ENCODE assay signal across 24 mouse cellular contexts in the genomic region with DNA sequence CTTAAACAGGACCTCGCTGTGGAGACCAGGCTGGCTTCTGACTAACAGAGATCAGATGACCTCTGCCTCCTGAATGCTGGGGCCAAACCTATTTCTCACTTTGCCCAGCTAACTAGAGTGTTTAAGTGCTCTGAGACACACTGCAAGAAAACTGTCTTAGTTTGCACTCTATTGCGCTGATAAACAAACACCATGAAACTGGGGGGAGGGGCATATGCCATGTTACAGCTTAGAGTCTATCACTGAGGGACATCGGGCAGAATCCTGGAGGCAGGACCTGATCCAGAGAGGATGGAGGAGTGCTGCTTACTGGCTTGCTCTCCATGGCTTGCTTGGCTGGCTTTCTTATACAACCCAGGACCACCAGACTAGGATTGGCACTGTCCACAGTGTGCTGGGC. TPM values are rescaled to one million over a fixed set of nuclear protein-coding genes. Genes with fewer than 3 reads are reported as not detected.
A peak's percentile ranks its signal among the peaks of the same experiment; 100 is the strongest.
DNase-seq lines count a peak whose midpoint lies in the region; ATAC-seq and TF ChIP-seq lines count a peak whose summit lies in the region.
"Had no signal": no experiment of that assay in that cellular context is flagged by ENCODE, and none has a peak within 500 bp of the region (broad histone marks: within the 10 kb centered on the region; RNA-seq: fewer than 3 reads in every experiment).

No protein-coding gene starts in this region.

- 86% methylated on average over 3 of the region's 3 CpGs for WGBS in heart, embryonic 12.5 days
- 85% methylated on average over 3 of the region's 3 CpGs for WGBS in heart, embryonic 10.5 days
- WGBS in heart, adult 2 months: 88% methylated on average over 3 of the region's 3 CpGs
- 86% methylated on average over 3 of the region's 3 CpGs for WGBS in midbrain, embryonic 11.5 days
- WGBS in midbrain, embryonic 13.5 days: 96% methylated on average over 3 of the region's 3 CpGs

- peaks cover 2% of the 10 kb centered on the region; the same call in 1 of the 2 replicates for H3K4me1 ChIP-seq in heart, embryonic 12.5 days (replicated peaks)
- peaks cover 5% of the 10 kb centered on the region; the same call in 1 of the 2 replicates for H3K4me1 ChIP-seq in heart, embryonic 10.5 days
- H3K4me1 ChIP-seq in heart, adult 2 months (ENCODE audit: control insufficient read depth, insufficient read depth, low read length): no peaks in the 10 kb centered on the region
- H3K4me1 ChIP-seq in midbrain, embryonic 11.5 days (ENCODE audit: control insufficient read depth, insufficient read depth, low read length): no peaks in the 10 kb centered on the region
- H3K4me1 ChIP-seq in midbrain, embryonic 13.5 days (replicated peaks): no peaks in the 10 kb centered on the region

- H3K4me2 ChIP-seq in heart, embryonic 12.5 days: no peak overlapping the region
- H3K4me2 ChIP-seq in midbrain, embryonic 11.5 days: no peak overlapping the region
- no peak overlapping the region for H3K4me2 ChIP-seq in midbrain, embryonic 13.5 days (replicated peaks)

- no peaks in the 10 kb centered on the region for H3K79me2 ChIP-seq in heart, adult 2 months (replicated peaks; ENCODE audit: control insufficient read depth, insufficient read depth, low read length)

- intact Hi-C loops in heart, adult 2 months (cut with DNase I): loop anchor here (5.0 kb wide), 1 partner anchor 76 kb away; no protein-coding TSS in a partner anchor

- ATAC-seq in heart, embryonic 12.5 days (ENCODE audit: insufficient number of reproducible peaks, low FRiP score): no peak
- ATAC-seq in midbrain, embryonic 11.5 days (ENCODE audit: low FRiP score): no peak
- no peak for ATAC-seq in midbrain, embryonic 13.5 days
- ATAC-seq: activated CD4-positive, CD25-positive, alpha-beta regulatory T cell, adult 4 months; CD4-positive, CD25-positive, alpha-beta regulatory T cell, adult 4 months; Patski had no signal

- no peak for TF ChIP-seq POLR2A in heart, adult 2 months (IDR thresholded peaks at IDR 0.05; ENCODE audit: insufficient read depth, low read depth, low read length)

- H3K27ac ChIP-seq in heart, embryonic 12.5 days (ENCODE audit: poor library complexity, severe bottlenecking): no peak overlapping the region
- H3K27ac ChIP-seq in heart, embryonic 10.5 days: no peak overlapping the region
- no peak overlapping the region for H3K27ac ChIP-seq in heart, adult 2 months
- no peak overlapping the region for H3K27ac ChIP-seq in midbrain, embryonic 11.5 days (ENCODE audit: low read depth, low read length)
- H3K27ac ChIP-seq in midbrain, embryonic 13.5 days: no peak overlapping the region

- peak; percentile 67 for DNase-seq in heart, adult 11 months
- peak; percentile 63 for DNase-seq in heart, embryonic 10.5 days (ENCODE audit: low spot score)
- DNase-seq in heart, adult 2 months: no peak
- DNase-seq in midbrain, embryonic 11.5 days (ENCODE audit: low spot score, missing footprints): peak; percentile 54
- DNase-seq: adrenal gland, adult 2 months; adrenal gland, adult 8-10 months; adrenal gland, postnatal 10 days; adrenal gland, postnatal 14 days; adrenal gland, postnatal 25 days; adrenal gland, postnatal 36 days; B cell, adult 2 months; cerebellum, adult 11 months; cerebellum, adult 11-12 months; cerebellum, adult 18-20 months had no signal

- no peaks in the 10 kb centered on the region for H3K27me3 ChIP-seq in heart, embryonic 12.5 days (replicated peaks)
- no peaks in the 10 kb centered on the region for H3K27me3 ChIP-seq in heart, embryonic 10.5 days (ENCODE audit: insufficient read depth, poor library complexity, severe bottlenecking)
- H3K27me3 ChIP-seq in heart, adult 2 months (ENCODE audit: control insufficient read depth, insufficient read depth, low read length): no peaks in the 10 kb centered on the region
- no peaks in the 10 kb centered on the region for H3K27me3 ChIP-seq in midbrain, embryonic 11.5 days (ENCODE audit: control insufficient read depth, insufficient read depth, low read length)
- H3K27me3 ChIP-seq in midbrain, embryonic 13.5 days: no peaks in the 10 kb centered on the region
- H3K27me3 ChIP-seq: CH12.LX, Patski had no signal

- TF ChIP-seq CTCF in heart, adult 2 months (IDR thresholded peaks at IDR 0.05): no peak

- H3K9ac ChIP-seq in heart, embryonic 12.5 days: no peak overlapping the region
- no peak overlapping the region for H3K9ac ChIP-seq in heart, adult 2 months (ENCODE audit: low read depth, low read length)
- H3K9ac ChIP-seq in midbrain, embryonic 11.5 days (ENCODE audit: low read length): no peak overlapping the region
- no peak overlapping the region for H3K9ac ChIP-seq in midbrain, embryonic 13.5 days (replicated peaks)

- no peak overlapping the region for H3K4me3 ChIP-seq in heart, embryonic 12.5 days
- H3K4me3 ChIP-seq in heart, embryonic 10.5 days: no peak overlapping the region
- no peak overlapping the region for H3K4me3 ChIP-seq in heart, adult 2 months
- H3K4me3 ChIP-seq in midbrain, embryonic 11.5 days (ENCODE audit: low read depth, low read length): no peak overlapping the region
- H3K4me3 ChIP-seq in midbrain, embryonic 13.5 days (replicated peaks): no peak overlapping the region

- no peaks in the 10 kb centered on the region for H3K36me3 ChIP-seq in heart, embryonic 12.5 days
- no peaks in the 10 kb centered on the region for H3K36me3 ChIP-seq in heart, embryonic 10.5 days
- H3K36me3 ChIP-seq in heart, adult 2 months (ENCODE audit: control insufficient read depth, insufficient read depth, low read length): no peaks in the 10 kb centered on the region
- no peaks in the 10 kb centered on the region for H3K36me3 ChIP-seq in midbrain, embryonic 11.5 days (ENCODE audit: control insufficient read depth, insufficient read depth, low read length)
- no peaks in the 10 kb centered on the region for H3K36me3 ChIP-seq in midbrain, embryonic 13.5 days
- H3K36me3 ChIP-seq: G1E had no signal

- no peak for TF ChIP-seq EP300 in heart, adult 2 months (IDR thresholded peaks at IDR 0.05; ENCODE audit: insufficient read depth, low read depth, low read length)

- no peaks in the 10 kb centered on the region for H3K9me3 ChIP-seq in heart, embryonic 12.5 days (replicated peaks)
- H3K9me3 ChIP-seq in heart, embryonic 10.5 days: no peaks in the 10 kb centered on the region
- no peaks in the 10 kb centered on the region for H3K9me3 ChIP-seq in midbrain, embryonic 11.5 days (ENCODE audit: control insufficient read depth, low read length)
- H3K9me3 ChIP-seq in midbrain, embryonic 13.5 days: no peaks in the 10 kb centered on the region

RNA-seq across cellular contexts. Expression of gene Il12a, which starts 8.2 kb away (rescaled TPM):
- polyA plus RNA-seq in heart, embryonic 12.5 days (2016; fragmentation: Nextera tagmentation; extraction: Ambion mirVana): 0.20 TPM in 1 of 2 replicates, not detected in the other
- polyA plus RNA-seq in heart, embryonic 10.5 days (2016; fragmentation: Nextera tagmentation; extraction: Ambion mirVana): 0.35 and 0.41 TPM in 2 replicates
- total RNA-seq in heart, adult 2 months (2021): under 1 TPM in 1 of 2 experiments, not detected in 1; 0.23 TPM
- 0.84 and 1.2 TPM in 2 replicates for polyA plus RNA-seq in heart, adult 2 months (2012; rRNA removed)
- polyA plus RNA-seq in midbrain, embryonic 11.5 days (2014; fragmentation: Nextera tagmentation; extraction: Ambion mirVana): 0.14 TPM in 1 of 2 replicates, not detected in the other
- not detected in 2 replicates for polyA plus RNA-seq in midbrain, embryonic 13.5 days (2015; fragmentation: Nextera tagmentation; extraction: Ambion mirVana)
- total RNA-seq: ES-E14, MEL had no signal
- polyA plus RNA-seq: activated CD4-positive, CD25-positive, alpha-beta regulatory T cell, adult 4 months; adrenal gland, adult 2 months; brain, embryonic 14.5 days; G1E; Patski had no signal

Comparison
In these comparisons a context has a peak if more than half of its experiments do, and no peak if none do; other contexts are left out.
1. DNase-seq: peak in heart, adult 11 months (single experiment), heart, embryonic 10.5 days (single experiment) and midbrain, embryonic 11.5 days (single experiment); none in heart, adult 2 months (0 of 2).